Mouse (Mus musculus) liver, adult 2 months (tissue): ENCODE data around the gene Btn2a2.

Experiments
- CTCF ChIP-seq: fragments of 200-500 bp; IDR thresholded peaks from 2 replicates; pipeline ENCODE4 v1.5.1; 2011; ENCODE audit warnings: low read depth, low read length, control low read depth
- POLR2A ChIP-seq: fragments of 200-500 bp; IDR thresholded peaks from 2 replicates; pipeline ENCODE4 v1.6.1; 2011; ENCODE audit warnings: low read length, control low read depth; ENCODE audit not compliant: insufficient read depth; ENCODE audit errors: extremely low read depth

- TF ChIP-seq CTCF, result no peak
- TF ChIP-seq POLR2A, result peak; percentile 32; the same call in 1 of the 2 replicates
These were observed 42.9 kb downstream of the Btn2a2 start for GRCm38 (mm10) chr13:23445561-23446320.
